Mouse (Mus musculus) heart, postnatal 36 days (tissue): ENCODE measurements at regions not wholly inside any gene's neighbourhood (a gene's known extent, or its start where the extent isn't known, plus 50 kb on each side); places are given as distances from the start of the nearest gene placed in this dataset.

Experiments
- DNase-seq, 2 experiments: peaks; one replicate each; pipeline ENCODE4 v3.0.0; 2021 to 2022
- intact Hi-C: fragments of 180-260 bp; cut with DNase I; formaldehyde crosslinking; loops from one replicate; pipeline ENCODE4 v1.15.1; 2025

- no peak for DNase-seq
- intact Hi-C loops: no loop called here
Observed at GRCm38 (mm10) chr6:100176914-100177560, 110.2 kb downstream of the Rybp start.

GRCm38 (mm10) chr6:100170711-100171348 lies 116.5 kb downstream of the Rybp start:
- peak; percentile 31 to 47 for DNase-seq
- intact Hi-C loops: no loop called here

GRCm38 (mm10) chr6:100167321-100167720 lies 120.0 kb downstream of the Rybp start:
- intact Hi-C loops: no loop called here
- no peak for DNase-seq

- intact Hi-C loops: no loop called here
- DNase-seq: no peak
Observed at GRCm38 (mm10) chr6:100165746-100166145, 121.5 kb downstream of the Rybp start.

- DNase-seq: no peak
- intact Hi-C loops: no loop called here
Observed at GRCm38 (mm10) chr6:100164162-100164561, 123.1 kb downstream of the Rybp start.

- DNase-seq: no peak
- intact Hi-C loops: loop anchor here (2.0 kb wide), 1 partner anchor 123 kb away; the partner anchor contains the start of gene Rybp
Observed at GRCm38 (mm10) chr6:100163814-100164130, 123.5 kb downstream of the Rybp start.

- peak; percentile 76 to 82 for DNase-seq
- intact Hi-C loops: loop anchor here (2.0 kb wide), 1 partner anchor 124 kb away; the partner anchor contains the start of gene Rybp
Observed at GRCm38 (mm10) chr6:100162961-100163813, 124.1 kb downstream of the Rybp start.

GRCm38 (mm10) chr6:100160670-100161069 lies 126.6 kb downstream of the Rybp start:
- no peak for DNase-seq

GRCm38 (mm10) chr6:100159817-100160216 lies 127.5 kb downstream of the Rybp start:
- no peak for DNase-seq
- intact Hi-C loops: loop anchor here (5.0 kb wide), 1 partner anchor 357 kb away; no protein-coding TSS in a partner anchor

More at GRCm38 (mm10) chr6:100160670-100161069, 126.6 kb downstream of the Rybp start:
- intact Hi-C loops: no loop called here

- DNase-seq: no peak
- intact Hi-C loops: loop anchor here (5.0 kb wide), 1 partner anchor 358 kb away; no protein-coding TSS in a partner anchor
Observed at GRCm38 (mm10) chr6:100159246-100159645, 128.0 kb downstream of the Rybp start.

GRCm38 (mm10) chr6:100157288-100157687 lies 130.0 kb downstream of the Rybp start:
- intact Hi-C loops: loop anchor here (5.0 kb wide), 1 partner anchor 360 kb away; no protein-coding TSS in a partner anchor
- DNase-seq: no peak

- intact Hi-C loops: loop anchor here (5.0 kb wide), 1 partner anchor 361 kb away; no protein-coding TSS in a partner anchor
- DNase-seq: no peak
Observed at GRCm38 (mm10) chr6:100156163-100156562, 131.1 kb downstream of the Rybp start.

- intact Hi-C loops: loop anchor here (5.0 kb wide), 1 partner anchor 362 kb away; no protein-coding TSS in a partner anchor
- DNase-seq: peak; percentile 22 to 34
Observed at GRCm38 (mm10) chr6:100155676-100156075, 131.6 kb downstream of the Rybp start.

GRCm38 (mm10) chr6:100151447-100151846 lies 135.8 kb downstream of the Rybp start:
- no peak for DNase-seq
- intact Hi-C loops: no loop called here

GRCm38 (mm10) chr6:100150703-100151208 lies 136.5 kb downstream of the Rybp start:
- DNase-seq: no peak
- intact Hi-C loops: loop anchor here (1.0 kb wide), 1 partner anchor 346 kb away; no protein-coding TSS in a partner anchor

- intact Hi-C loops: loop anchor here (5.0 kb wide), 1 partner anchor 242 kb away; no protein-coding TSS in a partner anchor
- DNase-seq: no peak
Observed at GRCm38 (mm10) chr6:100149458-100149852, 137.8 kb downstream of the Rybp start.

- intact Hi-C loops: loop anchor here (5.0 kb wide), 1 partner anchor 242 kb away; no protein-coding TSS in a partner anchor
- DNase-seq: no peak
Observed at GRCm38 (mm10) chr6:100148751-100149457, 138.4 kb downstream of the Rybp start.

- peak in 1 of 2 experiments; percentile 36 for DNase-seq
- intact Hi-C loops: loop anchor here (5.0 kb wide), 1 partner anchor 239 kb away; no protein-coding TSS in a partner anchor
Observed at GRCm38 (mm10) chr6:100146360-100146935, 140.8 kb downstream of the Rybp start.

GRCm38 (mm10) chr6:100145869-100146268 lies 141.4 kb downstream of the Rybp start:
- intact Hi-C loops: loop anchor here (2.0 to 5.0 kb wide), 2 partner anchors 177 to 239 kb away; no protein-coding TSS in a partner anchor
- no peak for DNase-seq
